In the genomic region with DNA sequence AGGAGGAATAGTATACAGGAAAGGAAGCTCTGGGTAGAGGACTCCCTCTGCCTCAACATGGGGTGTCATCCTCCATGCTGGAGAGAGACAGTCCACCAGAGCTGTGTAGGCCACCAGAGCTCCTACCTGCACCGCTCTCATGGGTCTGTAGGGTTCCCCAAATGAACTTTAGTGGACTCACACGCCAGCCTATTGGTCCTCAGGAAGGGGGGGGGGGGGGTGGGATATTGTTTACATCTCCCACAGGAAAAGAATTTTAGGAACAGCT, we compare ENCODE assay signal across 30 mouse cellular contexts. TPM values are rescaled to one million over a fixed set of nuclear protein-coding genes. Genes with fewer than 3 reads are reported as not detected.
A peak's percentile ranks its signal among the peaks of the same experiment; 100 is the strongest.
DNase-seq lines count a peak whose midpoint lies in the region; ATAC-seq and TF ChIP-seq lines count a peak whose summit lies in the region.
"Had no signal": no experiment of that assay in that cellular context is flagged by ENCODE, and none has a peak within 500 bp of the region (broad histone marks: within the 10 kb centered on the region; RNA-seq: fewer than 3 reads in every experiment).

No protein-coding gene starts in this region.

- TF ChIP-seq CTCF in hindbrain, postnatal 0 days (IDR thresholded peaks at IDR 0.05; ENCODE audit: low read depth) = no peak

- no peak overlapping the region for H3K9ac ChIP-seq in hindbrain, embryonic 11.5 days (ENCODE audit: low read depth, low read length)
- no peak overlapping the region for H3K9ac ChIP-seq in hindbrain, postnatal 0 days (replicated peaks; ENCODE audit: low read length)
- H3K9ac ChIP-seq in liver, embryonic 12.5 days = no peak overlapping the region
- no peak overlapping the region for H3K9ac ChIP-seq in liver, embryonic 11.5 days (ENCODE audit: low read depth, low read length)
- no peak overlapping the region for H3K9ac ChIP-seq in neural tube, embryonic 14.5 days (replicated peaks; ENCODE audit: low read depth, low read length)
- H3K9ac ChIP-seq in neural tube, embryonic 15.5 days (replicated peaks) = no peak overlapping the region
- H3K9ac ChIP-seq: heart, embryonic 12.5 days; liver, embryonic 13.5 days had no signal

- H3K4me1 ChIP-seq in hindbrain, embryonic 11.5 days (replicated peaks; ENCODE audit: control insufficient read depth, insufficient read depth, low read length) = no peaks in the 10 kb centered on the region
- H3K4me1 ChIP-seq in hindbrain, postnatal 0 days (ENCODE audit: insufficient read depth, low read length) = no peaks in the 10 kb centered on the region
- H3K4me1 ChIP-seq in liver, embryonic 12.5 days = no peaks in the 10 kb centered on the region
- H3K4me1 ChIP-seq in liver, embryonic 11.5 days (replicated peaks; ENCODE audit: control insufficient read depth, insufficient read depth, low read length) = no peaks in the 10 kb centered on the region
- H3K4me1 ChIP-seq in neural tube, embryonic 14.5 days (ENCODE audit: control insufficient read depth, insufficient read depth, low read length) = no peaks in the 10 kb centered on the region
- no peaks in the 10 kb centered on the region for H3K4me1 ChIP-seq in neural tube, embryonic 15.5 days
- H3K4me1 ChIP-seq: embryonic facial prominence, embryonic 10.5 days; heart, embryonic 12.5 days; liver, embryonic 13.5 days had no signal

- H3K9me3 ChIP-seq in hindbrain, embryonic 11.5 days (ENCODE audit: control insufficient read depth, low read length) = no peaks in the 10 kb centered on the region
- no peaks in the 10 kb centered on the region for H3K9me3 ChIP-seq in hindbrain, postnatal 0 days (ENCODE audit: low read length)
- no peaks in the 10 kb centered on the region for H3K9me3 ChIP-seq in liver, embryonic 12.5 days (replicated peaks)
- no peaks in the 10 kb centered on the region for H3K9me3 ChIP-seq in liver, embryonic 11.5 days (ENCODE audit: control insufficient read depth, low read length)
- H3K9me3 ChIP-seq in neural tube, embryonic 14.5 days (ENCODE audit: control insufficient read depth, low read length) = no peaks in the 10 kb centered on the region
- H3K9me3 ChIP-seq in neural tube, embryonic 15.5 days (replicated peaks) = no peaks in the 10 kb centered on the region
- H3K9me3 ChIP-seq: embryonic facial prominence, embryonic 10.5 days; heart, embryonic 12.5 days; liver, embryonic 13.5 days had no signal

- H3K4me2 ChIP-seq in hindbrain, embryonic 11.5 days (replicated peaks; ENCODE audit: low read depth, low read length) = no peak overlapping the region
- no peak overlapping the region for H3K4me2 ChIP-seq in hindbrain, postnatal 0 days (ENCODE audit: low read depth, low read length)
- no peak overlapping the region for H3K4me2 ChIP-seq in liver, embryonic 12.5 days
- no peak overlapping the region for H3K4me2 ChIP-seq in liver, embryonic 11.5 days
- H3K4me2 ChIP-seq in neural tube, embryonic 14.5 days (ENCODE audit: low read depth, low read length) = no peak overlapping the region
- H3K4me2 ChIP-seq in neural tube, embryonic 15.5 days = no peak overlapping the region
- H3K4me2 ChIP-seq: heart, embryonic 12.5 days; liver, embryonic 13.5 days had no signal

- H3K27ac ChIP-seq in hindbrain, embryonic 11.5 days (ENCODE audit: low read depth, low read length) = no peak overlapping the region
- H3K27ac ChIP-seq in hindbrain, postnatal 0 days = no peak overlapping the region
- H3K27ac ChIP-seq in liver, embryonic 12.5 days = no peak overlapping the region
- no peak overlapping the region for H3K27ac ChIP-seq in liver, embryonic 11.5 days (ENCODE audit: low read depth, low read length)
- no peak overlapping the region for H3K27ac ChIP-seq in neural tube, embryonic 14.5 days (ENCODE audit: low read depth, low read length)
- no peak overlapping the region for H3K27ac ChIP-seq in neural tube, embryonic 15.5 days (replicated peaks)
- H3K27ac ChIP-seq: embryonic facial prominence, embryonic 10.5 days; kidney, postnatal 0 days; liver, embryonic 13.5 days had no signal

- 79% methylated on average over 2 of the region's 2 CpGs for WGBS in hindbrain, embryonic 11.5 days
- WGBS in hindbrain, postnatal 0 days = 81% methylated on average over 2 of the region's 2 CpGs
- WGBS in liver, embryonic 12.5 days (ENCODE audit: insufficient replicate concordance) = 67% methylated on average over 1 of the region's 2 CpGs
- 79% methylated on average over 2 of the region's 2 CpGs for WGBS in liver, embryonic 11.5 days
- 85% methylated on average over 2 of the region's 2 CpGs for WGBS in neural tube, embryonic 14.5 days
- 71% methylated on average over 2 of the region's 2 CpGs for WGBS in neural tube, embryonic 15.5 days

- H3K27me3 ChIP-seq in hindbrain, embryonic 11.5 days (ENCODE audit: control insufficient read depth, insufficient read depth, low read length) = no peaks in the 10 kb centered on the region
- no peaks in the 10 kb centered on the region for H3K27me3 ChIP-seq in hindbrain, postnatal 0 days (ENCODE audit: insufficient read depth, low read length)
- no peaks in the 10 kb centered on the region for H3K27me3 ChIP-seq in liver, embryonic 12.5 days (replicated peaks)
- no peaks in the 10 kb centered on the region for H3K27me3 ChIP-seq in liver, embryonic 11.5 days (replicated peaks; ENCODE audit: control insufficient read depth, insufficient read depth, low read length)
- H3K27me3 ChIP-seq in neural tube, embryonic 14.5 days (ENCODE audit: control insufficient read depth, insufficient read depth, low read length) = no peaks in the 10 kb centered on the region
- H3K27me3 ChIP-seq in neural tube, embryonic 15.5 days (replicated peaks) = no peaks in the 10 kb centered on the region
- H3K27me3 ChIP-seq: heart, embryonic 12.5 days; liver, embryonic 13.5 days had no signal

- no peak for DNase-seq in hindbrain, embryonic 11.5 days (ENCODE audit: low spot score)
- no peak for DNase-seq in hindbrain, postnatal 0 days (ENCODE audit: low spot score)
- no peak for DNase-seq in liver, embryonic 11.5 days (ENCODE audit: low spot score)
- no peak for DNase-seq in cerebellum, adult 9-10 months
- DNase-seq: adrenal gland, adult 2 months; cerebellum, adult 11 months; cerebellum, postnatal 10 days; gastrocnemius, postnatal 14 days; heart, adult 18-20 months; heart, postnatal 14 days; liver, embryonic 13.5 days; lung, postnatal 36 days; retina, postnatal 1 day; right cerebral cortex, postnatal 25 days; spleen, adult 18-20 months had no signal

- no peak overlapping the region for H3K4me3 ChIP-seq in hindbrain, embryonic 11.5 days (ENCODE audit: low read depth, low read length)
- H3K4me3 ChIP-seq in hindbrain, postnatal 0 days (ENCODE audit: low read length) = no peak overlapping the region
- no peak overlapping the region for H3K4me3 ChIP-seq in liver, embryonic 12.5 days
- no peak overlapping the region for H3K4me3 ChIP-seq in liver, embryonic 11.5 days (ENCODE audit: low read depth, low read length)
- no peak overlapping the region for H3K4me3 ChIP-seq in neural tube, embryonic 14.5 days (ENCODE audit: low read depth, low read length)
- no peak overlapping the region for H3K4me3 ChIP-seq in neural tube, embryonic 15.5 days (replicated peaks)
- H3K4me3 ChIP-seq: embryonic facial prominence, embryonic 10.5 days; heart, embryonic 12.5 days; liver, embryonic 13.5 days had no signal

- ATAC-seq in hindbrain, embryonic 11.5 days (ENCODE audit: low FRiP score) = 0 out of 2 replicates have a peak, but pooled peaks have one; percentile 27
- no peak for ATAC-seq in hindbrain, postnatal 0 days
- ATAC-seq in liver, embryonic 12.5 days = 0 out of 2 replicates have a peak, but pooled peaks have one; percentile 27
- ATAC-seq in liver, embryonic 11.5 days (replicated peaks; ENCODE audit: low FRiP score) = no peak
- 0 out of 2 replicates have a peak, but pooled peaks have one; percentile 24 for ATAC-seq in neural tube, embryonic 14.5 days (ENCODE audit: low read depth)
- ATAC-seq in neural tube, embryonic 15.5 days (ENCODE audit: low FRiP score) = no peak
- ATAC-seq in monocyte, adult 5-6 weeks (replicated peaks; ENCODE audit: insufficient number of reproducible peaks, low FRiP score, low TSS enrichment, poor library complexity, severe bottlenecking) = 0 out of 2 replicates have a peak, but pooled peaks have one; percentile 17

- no peaks in the 10 kb centered on the region for H3K36me3 ChIP-seq in hindbrain, embryonic 11.5 days (ENCODE audit: control insufficient read depth, insufficient read depth, low read length)
- no peaks in the 10 kb centered on the region for H3K36me3 ChIP-seq in hindbrain, postnatal 0 days (ENCODE audit: insufficient read depth, low read length)
- H3K36me3 ChIP-seq in liver, embryonic 12.5 days = no peaks in the 10 kb centered on the region
- no peaks in the 10 kb centered on the region for H3K36me3 ChIP-seq in liver, embryonic 11.5 days (ENCODE audit: control insufficient read depth, insufficient read depth, low read length)
- H3K36me3 ChIP-seq in neural tube, embryonic 14.5 days (ENCODE audit: control insufficient read depth, insufficient read depth, low read length) = no peaks in the 10 kb centered on the region
- H3K36me3 ChIP-seq in neural tube, embryonic 15.5 days = no peaks in the 10 kb centered on the region
- H3K36me3 ChIP-seq: embryonic facial prominence, embryonic 10.5 days; heart, embryonic 12.5 days; liver, embryonic 13.5 days had no signal

RNA-seq across cellular contexts. Expression of a gene that starts 23.0 kb away (rescaled TPM):
- not detected in 2 replicates for polyA plus RNA-seq in hindbrain, embryonic 11.5 days (2014; fragmentation: Nextera tagmentation; extraction: Ambion mirVana)
- total RNA-seq in hindbrain, postnatal 0 days (2014; rRNA removed) = not detected in 2 replicates
- polyA plus RNA-seq in hindbrain, postnatal 0 days (2015; fragmentation: Nextera tagmentation; extraction: Ambion mirVana) = not detected in 2 replicates
- polyA plus RNA-seq in liver, embryonic 12.5 days (2016; fragmentation: Nextera tagmentation; extraction: Ambion mirVana) = not detected in 2 replicates
- not detected in 2 replicates for polyA plus RNA-seq in liver, embryonic 11.5 days (2014; fragmentation: Nextera tagmentation; extraction: Ambion mirVana)
- polyA plus RNA-seq in neural tube, embryonic 14.5 days (2014; fragmentation: Nextera tagmentation; extraction: Ambion mirVana) = not detected in 2 replicates
- polyA plus RNA-seq in neural tube, embryonic 15.5 days (2015; fragmentation: Nextera tagmentation; extraction: Ambion mirVana) = not detected in 2 replicates
- total RNA-seq in monocyte, adult 5-6 weeks (2017) = not detected in 3 replicates
- total RNA-seq: adrenal gland, adult 2 months; adrenal gland, postnatal 4 days; gastrocnemius, postnatal 14 days; heart, adult 18-20 months; heart, postnatal 14 days; layer of hippocampus, postnatal 14 days; MEL had no signal
- polyA plus RNA-seq: adrenal gland, adult 2 months; C2C12; cortical plate, adult 2 months; embryonic facial prominence, embryonic 10.5 days; heart, embryonic 12.5 days; limb, embryonic 11.5 days; liver, embryonic 13.5 days; lung, adult 2 months; testis, adult 2 months had no signal

RNA-seq across cellular contexts. Expression of a gene that starts 49.0 kb away (rescaled TPM):
- 133 and 135 TPM in 2 replicates for polyA plus RNA-seq in hindbrain, embryonic 11.5 days (2014; fragmentation: Nextera tagmentation; extraction: Ambion mirVana)
- 20.9 and 24.7 TPM in 2 replicates for total RNA-seq in hindbrain, postnatal 0 days (2014; rRNA removed)
- polyA plus RNA-seq in hindbrain, postnatal 0 days (2015; fragmentation: Nextera tagmentation; extraction: Ambion mirVana) = 18.8 and 18.9 TPM in 2 replicates
- 59.4 and 60.3 TPM in 2 replicates for polyA plus RNA-seq in liver, embryonic 12.5 days (2016; fragmentation: Nextera tagmentation; extraction: Ambion mirVana)
- polyA plus RNA-seq in liver, embryonic 11.5 days (2014; fragmentation: Nextera tagmentation; extraction: Ambion mirVana) = 87.8 and 98.4 TPM in 2 replicates
- polyA plus RNA-seq in neural tube, embryonic 14.5 days (2014; fragmentation: Nextera tagmentation; extraction: Ambion mirVana) = 13.0 and 21.7 TPM in 2 replicates
- polyA plus RNA-seq in neural tube, embryonic 15.5 days (2015; fragmentation: Nextera tagmentation; extraction: Ambion mirVana) = 13.5 and 32.2 TPM in 2 replicates
- 179 to 196 TPM (median 187 TPM) in 3 replicates for total RNA-seq in monocyte, adult 5-6 weeks (2017)

Comparison
In these comparisons a context has a peak if more than half of its experiments do, and no peak if none do; other contexts are left out.
1. ATAC-seq: peak in hindbrain, embryonic 11.5 days (single experiment), liver, embryonic 12.5 days (single experiment), neural tube, embryonic 14.5 days (single experiment) and monocyte, adult 5-6 weeks (single experiment); none in hindbrain, postnatal 0 days (single experiment), liver, embryonic 11.5 days (single experiment) and neural tube, embryonic 15.5 days (single experiment).